Mouse (Mus musculus) limb, embryonic 11.5 days (tissue): Measurements from ENCODE around the gene Polr3b. TPM values are rescaled to one million over a fixed set of nuclear protein-coding genes. Genes with fewer than 3 reads are reported as not detected.
A peak's percentile ranks its signal among the peaks of the same experiment; 100 is the strongest.

Experiments used
- ATAC-seq: fragments of 200-750 bp; cut with Nextera tagmentation; 2 replicates; pipeline ENCODE4 v1.8.0; 2017; ENCODE audit warnings: low read depth; ENCODE audit not compliant: insufficient number of reproducible peaks, low FRiP score, low TSS enrichment
- DNase-seq: peaks from one replicate; pipeline ENCODE4 v3.0.0-alpha.2; 2015; ENCODE audit warnings: low spot score
- H3K27ac ChIP-seq: fragments of 300-500 bp; sonication (generic); replicated peaks from 2 replicates; pipeline ENCODE4 v1.5.1; 2014; ENCODE audit warnings: low read depth, mild to moderate bottlenecking, low read length
- H3K27me3 ChIP-seq: fragments of 300-500 bp; sonication (generic); 2 replicates; pipeline ENCODE4 v1.6.1; 2014; ENCODE audit warnings: mild to moderate bottlenecking, low read length, mixed read lengths; ENCODE audit not compliant: control insufficient read depth, insufficient read depth
- H3K36me3 ChIP-seq: fragments of 300-500 bp; sonication (generic); 2 replicates; pipeline ENCODE4 v1.6.1; 2014; ENCODE audit warnings: mild to moderate bottlenecking, low read length, moderate library complexity, mixed read lengths; ENCODE audit not compliant: control insufficient read depth, insufficient read depth
- H3K4me1 ChIP-seq: fragments of 300-500 bp; sonication (generic); 2 replicates; pipeline ENCODE4 v1.6.1; 2014; ENCODE audit warnings: low read length, mixed read lengths; ENCODE audit not compliant: control insufficient read depth, insufficient read depth
- H3K4me2 ChIP-seq: fragments of 300-500 bp; sonication (generic); 2 replicates; pipeline ENCODE4 v1.6.1; 2014; ENCODE audit warnings: low read depth, mild to moderate bottlenecking, moderate library complexity; ENCODE audit not compliant: severe bottlenecking
- H3K4me3 ChIP-seq: fragments of 300-500 bp; sonication (generic); 2 replicates; pipeline ENCODE4 v1.5.1; 2014; ENCODE audit warnings: low read depth, low read length
- H3K9ac ChIP-seq: fragments of 300-500 bp; sonication (generic); 2 replicates; pipeline ENCODE4 v1.6.1; 2014; ENCODE audit warnings: mild to moderate bottlenecking, low read length
- H3K9me3 ChIP-seq: fragments of 300-500 bp; sonication (generic); 2 replicates; pipeline ENCODE4 v1.6.1; 2016; ENCODE audit warnings: low read length; ENCODE audit not compliant: control insufficient read depth
- WGBS: fragments of 180-500 bp; shearing (Covaris S2); extraction: QIAGEN DNeasy Blood & Tissue Kit; methylation state at CpG from one replicate; pipeline ENCODE4 v1.1.7; 2014; 5-methylcytosine and 5-hydroxymethylcytosine counted together
- polyA plus RNA-seq: library from polyadenylated mRNA; unstranded; fragments of >200 nt; fragmentation: Nextera tagmentation; extraction: Ambion mirVana; gene quantifications from 2 replicates; pipeline ENCODE4 v1.2.1, GENCODE M21; 2014

Gene Polr3b
- polyA plus RNA-seq, 1 experiment from 2014 or later = 19.8 TPM

- no peaks in the 10 kb centered on the region; the same call in 1 of the 2 replicates for H3K36me3 ChIP-seq
- H3K4me1 ChIP-seq = no peaks in the 10 kb centered on the region
- no peak overlapping the region for H3K4me3 ChIP-seq
- no peak overlapping the region for H3K4me2 ChIP-seq
- H3K9me3 ChIP-seq = no peaks in the 10 kb centered on the region
- no peaks in the 10 kb centered on the region for H3K27me3 ChIP-seq
- no peak for ATAC-seq
- no peak for DNase-seq
- no peak overlapping the region for H3K27ac ChIP-seq
- H3K9ac ChIP-seq = no peak overlapping the region
- 86% methylated on average over 4 of the region's 4 CpGs for WGBS
Measured at GRCm38 (mm10) chr10:84727760-84728159, 105.7 kb downstream of the Polr3b start.

- no peaks in the 10 kb centered on the region for H3K9me3 ChIP-seq
- H3K36me3 ChIP-seq = no peaks in the 10 kb centered on the region; the same call in 1 of the 2 replicates
- ATAC-seq = no peak
- no peak overlapping the region for H3K4me2 ChIP-seq
- no peaks in the 10 kb centered on the region for H3K4me1 ChIP-seq
- no peaks in the 10 kb centered on the region for H3K27me3 ChIP-seq
- no peak for DNase-seq
- H3K27ac ChIP-seq = no peak overlapping the region
- 74% methylated on average over 3 of the region's 3 CpGs for WGBS
- H3K9ac ChIP-seq = no peak overlapping the region
- no peak overlapping the region for H3K4me3 ChIP-seq
Measured at GRCm38 (mm10) chr10:84730078-84730477, 108.0 kb downstream of the Polr3b start.

GRCm38 (mm10) chr10:84730956-84731355 is 108.9 kb downstream of the Polr3b start:
- no peaks in the 10 kb centered on the region for H3K9me3 ChIP-seq
- H3K9ac ChIP-seq = no peak overlapping the region
- no peaks in the 10 kb centered on the region; the same call in 1 of the 2 replicates for H3K36me3 ChIP-seq
- no peaks in the 10 kb centered on the region for H3K4me1 ChIP-seq
- no peak overlapping the region for H3K4me2 ChIP-seq
- H3K27me3 ChIP-seq = no peaks in the 10 kb centered on the region
- H3K27ac ChIP-seq = no peak overlapping the region
- H3K4me3 ChIP-seq = no peak overlapping the region
- DNase-seq (peak; percentile 64), ATAC-seq (0 out of 2 replicates have a peak, but pooled peaks have one; percentile 22)
- WGBS = 31% methylated on average over 9 of the region's 9 CpGs

GRCm38 (mm10) chr10:84733511-84733910 is 111.4 kb downstream of the Polr3b start:
- ATAC-seq (no peak), DNase-seq (no peak)
- Histone ChIP-seq H3K36me3 (no peaks in the 10 kb centered on the region), H3K9ac (no peak overlapping the region), H3K27me3 (no peaks in the 10 kb centered on the region), H3K4me1 (no peaks in the 10 kb centered on the region), H3K9me3 (no peaks in the 10 kb centered on the region), H3K4me2 (no peak overlapping the region), H3K4me3 (no peak overlapping the region), H3K27ac (no peak overlapping the region)
- WGBS = 58% methylated on average over 6 of the region's 6 CpGs

- H3K4me3 ChIP-seq = peak overlapping the region; percentile 24
- DNase-seq = peak; percentile 66
- peak overlapping the region; percentile 53 for H3K4me2 ChIP-seq
- 0 out of 2 replicates have a peak overlapping the region, but pooled peaks have one; percentile 17 for H3K9ac ChIP-seq
- no peaks in the 10 kb centered on the region for H3K36me3 ChIP-seq
- no peak for ATAC-seq
- under 1% methylated on average over 66 of the region's 66 CpGs for WGBS
- peaks cover 19% of the 10 kb centered on the region for H3K4me1 ChIP-seq
- peaks cover 82% of the 10 kb centered on the region for H3K27me3 ChIP-seq
- H3K27ac ChIP-seq = no peak overlapping the region
- no peaks in the 10 kb centered on the region for H3K9me3 ChIP-seq
Measured at GRCm38 (mm10) chr10:84754851-84755785, 133.0 kb downstream of the Polr3b start.

GRCm38 (mm10) chr10:84755786-84756203 is 133.7 kb downstream of the Polr3b start, which contains the start of gene Rfx4:
TSS of gene Rfx4 (plus strand) at chr10:84756062.
- peak; percentile 61 for DNase-seq

GRCm38 (mm10) chr10:84756435-84757095 is 134.5 kb downstream of the Polr3b start:
- under 1% methylated on average over 42 of the region's 42 CpGs for WGBS
- no peaks in the 10 kb centered on the region for H3K36me3 ChIP-seq
- peak overlapping the region; percentile 35 for H3K4me2 ChIP-seq
- peak overlapping the region; percentile 24 for H3K4me3 ChIP-seq
- peaks cover 87% of the 10 kb centered on the region for H3K27me3 ChIP-seq
- ATAC-seq (no peak), DNase-seq (peak; percentile 78)
- no peak overlapping the region for H3K9ac ChIP-seq
- H3K9me3 ChIP-seq = no peaks in the 10 kb centered on the region
- H3K27ac ChIP-seq = no peak overlapping the region
- H3K4me1 ChIP-seq = peaks cover 24% of the 10 kb centered on the region

More at GRCm38 (mm10) chr10:84755786-84756203, 133.7 kb downstream of the Polr3b start, which contains the start of gene Rfx4:
- no peaks in the 10 kb centered on the region for H3K9me3 ChIP-seq
- H3K4me1 ChIP-seq = peaks cover 24% of the 10 kb centered on the region
- H3K27me3 ChIP-seq = peaks cover 87% of the 10 kb centered on the region
- H3K27ac ChIP-seq = no peak within 1 kb of the TSS
- H3K9ac ChIP-seq = 0 out of 2 replicates have a peak within 1 kb of the TSS, but pooled peaks have one; percentile 17
- H3K4me2 ChIP-seq = peak within 1 kb of the TSS; percentile 53
- no peaks in the 10 kb centered on the region for H3K36me3 ChIP-seq
- H3K4me3 ChIP-seq = peak within 1 kb of the TSS; percentile 24
- 1% methylated on average over 24 of the region's 24 CpGs for WGBS
- ATAC-seq = no peak
